Mouse (Mus musculus): ENCODE data around the gene Diras1. TPM values are rescaled to one million over a fixed set of nuclear protein-coding genes. Genes with fewer than 3 reads are reported as not detected.

The Diras1 gene
- polyA plus RNA-seq, 1 experiment = not detected

DNA sequence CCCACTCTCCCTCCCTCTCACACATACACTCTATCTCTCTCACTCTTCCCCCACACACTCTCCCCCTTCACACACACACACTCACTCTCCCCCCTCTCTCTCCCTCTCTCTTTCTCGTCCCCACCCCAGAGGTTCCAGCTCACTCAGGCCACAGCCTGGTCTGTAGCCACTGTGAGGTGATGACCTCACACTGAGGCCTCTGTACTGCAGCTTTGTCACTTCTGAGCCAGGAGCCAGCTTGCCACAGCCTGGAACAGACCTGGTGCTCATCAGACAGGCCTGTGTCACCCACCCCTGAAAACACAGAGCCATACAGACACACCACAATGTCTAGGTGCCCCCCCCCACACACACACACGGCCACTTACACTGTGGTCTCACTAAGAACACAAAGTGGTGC, 5.3 kb downstream of the Diras1 start:
- WGBS = 45% methylated on average over 2 of the region's 2 CpGs
- no peaks in the 10 kb centered on the region for H3K4me1 ChIP-seq (ENCODE audit: control insufficient read depth, insufficient read depth, low read length)
- no peak overlapping the region for H3K4me3 ChIP-seq (replicated peaks; ENCODE audit: extremely low read depth, low read depth, low read length)
- no peak for TF ChIP-seq CTCF (IDR thresholded peaks at IDR 0.05; ENCODE audit: insufficient read depth, low read length)
- no peak for TF ChIP-seq POLR2A (IDR thresholded peaks at IDR 0.05; ENCODE audit: borderline replicate concordance, extremely low read depth, low read depth, low read length)
- no peak for DNase-seq

DNA sequence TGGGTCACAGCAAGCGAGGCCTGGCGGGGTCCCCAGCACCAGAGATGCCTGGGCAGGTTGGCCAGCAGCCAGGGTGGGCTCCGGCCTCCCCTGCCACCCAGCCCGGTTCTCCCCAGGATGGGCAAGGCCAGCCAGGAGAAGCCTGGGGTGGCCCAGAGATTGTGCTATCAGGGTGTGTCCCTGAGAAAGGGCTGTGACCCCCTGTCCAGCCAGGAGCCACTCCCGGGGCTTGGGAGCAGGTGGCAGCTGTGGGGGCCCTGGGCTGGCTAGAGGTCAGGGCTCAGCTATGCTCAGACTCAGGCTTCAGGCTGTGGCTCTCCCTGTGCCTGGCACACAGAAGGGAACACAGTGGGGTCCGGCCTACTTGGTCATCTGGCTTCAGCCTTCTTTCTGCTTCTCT, 5.8 kb downstream of the Diras1 start:
- TF ChIP-seq CTCF (IDR thresholded peaks at IDR 0.05; ENCODE audit: insufficient read depth, low read length) = no peak
- TF ChIP-seq POLR2A (IDR thresholded peaks at IDR 0.05; ENCODE audit: borderline replicate concordance, extremely low read depth, low read depth, low read length) = no peak
- no peaks in the 10 kb centered on the region for H3K4me1 ChIP-seq (ENCODE audit: control insufficient read depth, insufficient read depth, low read length)
- WGBS = 67% methylated on average over 6 of the region's 6 CpGs
- H3K4me3 ChIP-seq (replicated peaks; ENCODE audit: extremely low read depth, low read depth, low read length) = no peak overlapping the region
- DNase-seq = no peak

DNA sequence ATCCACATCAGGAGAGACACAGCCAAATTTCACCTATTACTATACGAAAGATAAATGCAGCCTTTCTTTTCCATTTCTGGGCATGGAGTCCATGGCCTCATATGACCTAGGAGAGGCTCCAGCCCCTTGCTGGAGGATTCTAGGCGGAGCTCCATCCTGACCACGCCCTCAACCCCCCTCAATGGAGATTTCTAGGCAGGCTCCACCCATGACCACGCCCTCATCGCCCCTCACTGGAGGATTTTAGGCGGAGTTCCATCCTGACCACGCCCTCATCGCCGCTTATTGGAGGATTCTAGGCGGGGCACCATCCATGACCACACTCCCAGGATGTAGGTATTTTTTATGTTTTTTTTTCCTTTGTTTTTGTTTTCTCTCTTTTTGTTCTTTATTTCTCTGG, 7.1 kb downstream of the Diras1 start:
- Histone ChIP-seq H3K4me1 (ENCODE audit: control insufficient read depth, insufficient read depth, low read length) (no peaks in the 10 kb centered on the region), H3K4me3 (replicated peaks; ENCODE audit: extremely low read depth, low read depth, low read length) (no peak overlapping the region)
- DNase-seq = no peak
- TF ChIP-seq CTCF (IDR thresholded peaks at IDR 0.05; ENCODE audit: insufficient read depth, low read length) = no peak
- TF ChIP-seq POLR2A (IDR thresholded peaks at IDR 0.05; ENCODE audit: borderline replicate concordance, extremely low read depth, low read depth, low read length) = no peak
- 38% methylated on average over 10 of the region's 10 CpGs for WGBS

DNA sequence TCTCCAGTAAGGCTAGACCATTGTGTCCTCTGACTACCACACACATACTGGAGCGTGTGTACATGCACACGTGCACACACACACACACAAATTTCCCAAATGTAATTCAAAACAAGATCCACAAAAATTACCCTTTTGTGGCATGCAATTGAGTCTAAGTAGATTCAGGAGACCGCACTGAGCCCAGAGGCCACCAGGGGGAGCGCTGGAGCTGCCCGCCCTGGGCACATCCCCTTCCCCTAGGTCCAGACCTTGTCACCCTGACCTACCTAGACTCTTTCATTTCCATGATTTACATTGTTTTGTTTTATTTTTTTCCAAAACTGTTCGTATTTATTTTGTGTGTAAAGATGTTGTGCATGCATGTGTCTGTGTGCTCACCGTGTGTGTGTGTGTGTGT, 8.8 kb downstream of the Diras1 start:
- peak; percentile 65 for DNase-seq
- Histone ChIP-seq H3K4me3 (replicated peaks; ENCODE audit: extremely low read depth, low read depth, low read length) (no peak overlapping the region), H3K4me1 (ENCODE audit: control insufficient read depth, insufficient read depth, low read length) (no peaks in the 10 kb centered on the region)
- TF ChIP-seq POLR2A (IDR thresholded peaks at IDR 0.05; ENCODE audit: borderline replicate concordance, extremely low read depth, low read depth, low read length) (no peak), CTCF (IDR thresholded peaks at IDR 0.05; ENCODE audit: insufficient read depth, low read length) (peak; percentile 80)
- WGBS = 8% methylated on average over 7 of the region's 7 CpGs

DNA sequence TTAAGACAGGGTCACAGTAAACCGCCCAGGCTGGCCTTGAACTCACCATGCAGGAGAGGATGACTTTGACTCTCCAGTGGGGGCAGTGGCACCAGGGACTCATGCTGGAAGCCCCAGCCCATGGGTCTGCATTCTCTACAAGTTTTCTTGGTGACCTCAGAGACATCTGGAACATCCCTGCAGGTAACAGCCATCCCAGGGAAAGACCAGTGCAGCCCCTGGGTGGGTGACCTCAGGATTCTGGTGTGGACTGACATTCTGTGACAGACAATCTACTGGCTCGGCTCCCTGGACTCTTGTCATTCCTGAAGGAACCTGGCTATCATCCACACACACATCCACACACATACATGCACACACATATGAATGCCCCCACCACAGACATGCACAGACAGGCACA, 9.8 kb downstream of the Diras1 start:
- TF ChIP-seq CTCF (IDR thresholded peaks at IDR 0.05; ENCODE audit: insufficient read depth, low read length) (no peak), POLR2A (IDR thresholded peaks at IDR 0.05; ENCODE audit: borderline replicate concordance, extremely low read depth, low read depth, low read length) (no peak)
- WGBS = 85% methylated on average over 2 of the region's 2 CpGs

DNA sequence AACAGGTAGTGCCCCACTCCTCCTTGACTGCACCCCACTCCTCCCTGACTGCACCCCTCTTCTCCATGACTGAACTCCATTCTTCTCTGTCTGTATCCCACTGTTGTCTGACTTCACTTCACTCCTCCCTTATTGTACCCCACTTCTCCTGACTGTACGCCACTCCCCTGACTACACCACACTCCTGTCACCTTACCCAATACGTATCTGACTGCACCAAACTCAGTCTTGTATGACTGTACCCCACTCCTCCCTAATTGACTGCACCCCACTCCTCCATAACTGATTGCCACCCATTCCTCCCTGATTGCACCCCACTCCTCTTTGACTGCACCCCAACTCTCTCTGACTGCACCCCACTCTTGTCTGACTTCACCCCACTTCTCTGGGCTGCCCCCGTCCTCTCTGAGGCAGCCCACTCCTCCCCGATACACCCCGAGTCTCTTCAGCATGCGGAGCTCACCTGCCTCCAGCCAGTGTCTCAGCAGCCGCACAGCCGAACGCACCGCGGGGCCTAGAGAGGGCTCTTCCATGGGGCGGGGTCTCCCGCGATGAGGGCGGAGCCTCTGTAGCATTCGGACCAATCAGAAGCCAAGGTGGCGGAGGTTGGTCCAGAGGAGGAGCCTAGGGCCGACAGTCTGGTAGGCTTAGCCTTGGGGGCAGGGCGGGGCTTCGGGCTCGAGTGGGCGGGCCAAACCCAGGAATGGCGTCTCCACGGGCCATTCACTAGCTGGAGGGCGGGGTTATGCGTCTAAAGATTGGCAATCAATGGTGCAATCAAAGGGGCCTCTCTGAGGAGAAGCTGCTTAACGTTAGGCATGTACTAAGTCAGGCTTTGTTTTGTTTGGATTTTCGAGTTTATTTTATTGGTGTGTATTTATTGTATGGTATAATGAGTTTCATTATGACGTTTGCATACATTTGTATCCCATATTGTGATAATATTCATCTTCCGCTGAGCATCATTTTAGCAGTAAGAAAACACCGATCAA, 10.8 kb downstream of the Diras1 start, which contains the start of gene Gng7:
Gene Gng7, minus strand, starts transcription at position 553 of the 992 bp plus-strand sequence.
- TF ChIP-seq CTCF (IDR thresholded peaks at IDR 0.05; ENCODE audit: insufficient read depth, low read length) (no peak), POLR2A (IDR thresholded peaks at IDR 0.05; ENCODE audit: borderline replicate concordance, extremely low read depth, low read depth, low read length) (peak; percentile 37; the same call in 1 of the 2 replicates)
- Histone ChIP-seq H3K4me3 (replicated peaks; ENCODE audit: extremely low read depth, low read depth, low read length) (peak within 1 kb of the TSS; percentile 3), H3K4me1 (ENCODE audit: control insufficient read depth, insufficient read depth, low read length) (no peaks in the 10 kb centered on the region)
- peak; percentile 88 for DNase-seq
- 11% methylated on average over 31 of the region's 31 CpGs for WGBS

More for the DNA sequence above, 9.8 kb downstream of the Diras1 start:
- Histone ChIP-seq H3K4me3 (replicated peaks; ENCODE audit: extremely low read depth, low read depth, low read length) (no peak overlapping the region), H3K4me1 (ENCODE audit: control insufficient read depth, insufficient read depth, low read length) (no peaks in the 10 kb centered on the region)
- no peak for DNase-seq

DNA sequence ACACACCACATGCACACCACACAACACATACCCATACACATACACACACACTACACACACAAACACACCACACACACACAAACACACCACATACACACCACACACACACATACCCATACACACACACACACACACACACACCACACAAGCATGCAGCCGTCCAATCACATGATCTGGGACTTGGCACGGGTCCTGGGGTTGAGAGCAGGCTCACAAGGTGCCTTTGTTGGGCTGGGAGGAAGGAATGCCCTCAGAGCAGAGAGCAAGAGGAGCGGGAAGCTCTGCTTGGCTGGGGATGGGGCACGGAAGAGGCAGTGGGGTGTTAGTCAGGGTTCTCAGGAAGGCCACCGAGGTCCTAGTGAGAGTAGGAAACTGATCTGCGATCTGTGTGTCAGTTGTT, 14.6 kb downstream of the Diras1 start:
- 52% methylated on average over 6 of the region's 6 CpGs for WGBS
- no peak overlapping the region for H3K4me3 ChIP-seq (replicated peaks; ENCODE audit: extremely low read depth, low read depth, low read length)
- H3K4me1 ChIP-seq (ENCODE audit: control insufficient read depth, insufficient read depth, low read length) = no peaks in the 10 kb centered on the region
- no peak for TF ChIP-seq POLR2A (IDR thresholded peaks at IDR 0.05; ENCODE audit: borderline replicate concordance, extremely low read depth, low read depth, low read length)
- no peak for TF ChIP-seq CTCF (IDR thresholded peaks at IDR 0.05; ENCODE audit: insufficient read depth, low read length)
- DNase-seq = no peak

DNA sequence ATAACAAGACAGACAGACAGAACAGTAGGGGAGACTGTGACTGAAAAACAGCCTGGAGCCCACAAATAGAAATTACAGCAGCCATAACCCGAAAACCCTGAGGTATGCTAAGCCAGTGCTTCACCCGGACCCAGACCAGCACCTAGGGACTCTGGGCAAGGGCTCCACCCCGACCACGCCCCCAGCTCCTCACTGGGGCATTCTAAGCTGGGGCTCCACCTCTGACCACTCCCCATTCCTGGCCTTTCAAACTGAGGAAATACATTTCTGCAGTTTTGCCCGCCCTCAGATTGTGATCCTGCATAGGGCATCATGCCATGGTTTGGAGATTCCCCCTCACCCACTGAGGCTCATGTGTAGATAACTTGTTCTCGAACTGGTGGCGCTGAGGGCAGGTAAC, 18.2 kb downstream of the Diras1 start:
- TF ChIP-seq POLR2A (IDR thresholded peaks at IDR 0.05; ENCODE audit: borderline replicate concordance, extremely low read depth, low read depth, low read length) = no peak
- TF ChIP-seq CTCF (IDR thresholded peaks at IDR 0.05; ENCODE audit: insufficient read depth, low read length) = no peak
- no peak for DNase-seq
- WGBS = 27% methylated on average over 7 of the region's 7 CpGs
- Histone ChIP-seq H3K4me1 (ENCODE audit: control insufficient read depth, insufficient read depth, low read length) (no peaks in the 10 kb centered on the region), H3K4me3 (replicated peaks; ENCODE audit: extremely low read depth, low read depth, low read length) (no peak overlapping the region)

DNA sequence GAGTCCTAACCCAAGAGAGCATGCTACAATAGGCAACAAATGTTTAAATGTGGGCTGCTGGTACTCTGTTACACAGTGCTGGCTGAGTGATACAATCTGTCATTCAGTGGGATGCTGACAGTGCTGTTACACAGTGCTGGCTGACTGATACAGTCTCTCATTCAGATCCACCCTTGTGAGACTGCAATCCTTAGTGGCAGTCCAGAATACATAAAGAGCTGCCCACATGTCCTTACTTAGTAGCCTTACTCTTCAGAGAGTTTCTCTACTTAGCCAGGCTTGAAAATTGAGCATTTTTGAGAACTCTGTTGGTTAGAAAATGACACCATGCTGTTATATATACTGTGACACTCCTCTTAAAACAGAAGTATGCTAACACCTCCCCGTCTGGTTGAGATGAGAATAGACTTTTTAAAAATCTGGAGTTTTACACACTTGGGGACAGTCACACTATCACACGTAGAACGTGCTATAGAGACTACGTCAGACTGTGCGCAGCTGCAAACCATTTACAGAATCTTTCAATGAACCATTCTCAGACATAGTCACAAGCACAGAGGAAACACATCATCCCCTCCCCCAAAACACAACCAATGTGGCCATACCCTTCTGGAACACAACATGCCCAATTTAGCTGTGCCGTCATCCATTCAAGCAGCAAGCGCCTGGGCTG, 19.3 kb downstream of the Diras1 start:
- 86% methylated on average over 7 of the region's 7 CpGs for WGBS
- no peaks in the 10 kb centered on the region for H3K4me1 ChIP-seq (ENCODE audit: control insufficient read depth, insufficient read depth, low read length)
- no peak for DNase-seq
- TF ChIP-seq POLR2A (IDR thresholded peaks at IDR 0.05; ENCODE audit: borderline replicate concordance, extremely low read depth, low read depth, low read length) = no peak
- TF ChIP-seq CTCF (IDR thresholded peaks at IDR 0.05; ENCODE audit: insufficient read depth, low read length) = no peak
- H3K4me3 ChIP-seq (replicated peaks; ENCODE audit: extremely low read depth, low read depth, low read length) = no peak overlapping the region

Data from lung, adult 2 months (tissue).